8 mouse cellular contexts compared by ENCODE assay signal in genomic region chr15:96698658-96699448, GRCm38 (mm10). TPM values are rescaled to one million over a fixed set of nuclear protein-coding genes. Genes with fewer than 3 reads are reported as not detected.
A peak's percentile ranks its signal among the peaks of the same experiment; 100 is the strongest.
DNase-seq lines count a peak whose midpoint lies in the region; ATAC-seq and TF ChIP-seq lines count a peak whose summit lies in the region.

No protein-coding gene starts in this region.

- peaks cover 4% of the 10 kb centered on the region; the same call in 1 of the 2 replicates for H3K79me2 ChIP-seq in liver, adult 2 months (ENCODE audit: control insufficient read depth, insufficient read depth, low read length)

- peaks cover 24% of the 10 kb centered on the region for H3K36me3 ChIP-seq in heart, embryonic 11.5 days (ENCODE audit: control insufficient read depth, insufficient read depth, low read length)
- H3K36me3 ChIP-seq in kidney, embryonic 15.5 days, result peaks cover 47% of the 10 kb centered on the region
- peaks cover 36% of the 10 kb centered on the region for H3K36me3 ChIP-seq in liver, adult 2 months (ENCODE audit: control insufficient read depth, insufficient read depth, low read length)

- no peaks in the 10 kb centered on the region for H3K27me3 ChIP-seq in heart, embryonic 11.5 days (ENCODE audit: control insufficient read depth, insufficient read depth, low read length)
- no peaks in the 10 kb centered on the region for H3K27me3 ChIP-seq in kidney, embryonic 15.5 days
- no peaks in the 10 kb centered on the region for H3K27me3 ChIP-seq in liver, adult 2 months (ENCODE audit: control insufficient read depth, insufficient read depth, low read length)

- H3K4me3 ChIP-seq in heart, embryonic 11.5 days (ENCODE audit: low read depth, low read length), result peak overlapping the region; percentile 92
- H3K4me3 ChIP-seq in kidney, embryonic 15.5 days (replicated peaks), result peak overlapping the region; percentile 92
- peak overlapping the region; percentile 96 for H3K4me3 ChIP-seq in liver, adult 2 months (ENCODE audit: insufficient read depth, low read depth, low read length)

- DNase-seq in CD4-positive helper T cell, adult 2 months (ENCODE audit: low read depth, low spot score), result peak; percentile 93
- DNase-seq in brain, embryonic 18.5 days (ENCODE audit: low read depth, low spot score), result peak; percentile 76
- peak; percentile 58 for DNase-seq in liver, adult 2 months (ENCODE audit: extremely low read depth, low read depth, low spot score)
- DNase-seq in spleen, postnatal 14 days (ENCODE audit: low spot score in 2 of 2), result peak; percentile 64 to 74

- ATAC-seq in erythroblast, adult 5-6 weeks (replicated peaks; ENCODE audit: low FRiP score, poor library complexity, severe bottlenecking), result peak; percentile 61
- ATAC-seq in heart, embryonic 11.5 days (replicated peaks; ENCODE audit: insufficient number of reproducible peaks, low FRiP score, low TSS enrichment), result peak; percentile 84
- ATAC-seq in kidney, embryonic 15.5 days (replicated peaks; ENCODE audit: low FRiP score), result peak; percentile 86
- ATAC-seq in monocyte, adult 5-6 weeks (replicated peaks; ENCODE audit: insufficient number of reproducible peaks, low FRiP score, low TSS enrichment, poor library complexity, severe bottlenecking), result peak; percentile 54

- peak; percentile 71; the same call in 1 of the 2 replicates for TF ChIP-seq POLR2A in liver, adult 2 months (IDR thresholded peaks at IDR 0.05; ENCODE audit: extremely low read depth, insufficient read depth, low read length)

- H3K27ac ChIP-seq in heart, embryonic 11.5 days (ENCODE audit: low read depth, low read length), result peak overlapping the region; percentile 100
- H3K27ac ChIP-seq in kidney, embryonic 15.5 days, result peak overlapping the region; percentile 99
- peak overlapping the region; percentile 97 for H3K27ac ChIP-seq in liver, adult 2 months (replicated peaks; ENCODE audit: insufficient read depth, low read depth, low read length)

- whole genome bisulfite sequencing in heart, embryonic 11.5 days (ENCODE audit: insufficient replicate concordance), result under 1% methylated on average over 68 of the region's 101 CpGs
- under 1% methylated on average over 101 of the region's 101 CpGs for WGBS in kidney, embryonic 15.5 days
- under 1% methylated on average over 86 of the region's 101 CpGs for WGBS in liver, adult 2 months

- no peaks in the 10 kb centered on the region for H3K9me3 ChIP-seq in heart, embryonic 11.5 days (replicated peaks; ENCODE audit: control insufficient read depth, low read length)
- no peaks in the 10 kb centered on the region for H3K9me3 ChIP-seq in kidney, embryonic 15.5 days (replicated peaks)

- TF ChIP-seq CTCF in liver, adult 2 months (IDR thresholded peaks at IDR 0.05; ENCODE audit: low read depth, low read length), result no peak

- peak overlapping the region; percentile 89 for H3K4me2 ChIP-seq in heart, embryonic 11.5 days
- peak overlapping the region; percentile 78 for H3K4me2 ChIP-seq in kidney, embryonic 15.5 days

- peak overlapping the region; percentile 100 for H3K9ac ChIP-seq in heart, embryonic 11.5 days (ENCODE audit: low read depth, low read length)
- peak overlapping the region; percentile 97 for H3K9ac ChIP-seq in kidney, embryonic 15.5 days
- H3K9ac ChIP-seq in liver, adult 2 months (ENCODE audit: low read depth, low read length), result peak overlapping the region; percentile 90

- peaks cover 31% of the 10 kb centered on the region for H3K4me1 ChIP-seq in heart, embryonic 11.5 days (ENCODE audit: control insufficient read depth, insufficient read depth, low read length)
- H3K4me1 ChIP-seq in kidney, embryonic 15.5 days, result peaks cover 42% of the 10 kb centered on the region
- H3K4me1 ChIP-seq in liver, adult 2 months (ENCODE audit: control insufficient read depth, insufficient read depth, low read length), result peaks cover 4% of the 10 kb centered on the region; the same call in 1 of the 2 replicates

RNA-seq across cellular contexts. Expression of gene Slc38a2, which starts 0.7 kb away (rescaled TPM):
- total RNA-seq in erythroblast, adult 5-6 weeks (2015; ENCODE audit: low replicate concordance), result 34.4 and 44.7 TPM in 2 replicates
- 22.3 and 29.1 TPM in 2 replicates for total RNA-seq in erythroblast, adult 5-6 weeks (2017; ENCODE audit: low replicate concordance)
- polyA plus RNA-seq in heart, embryonic 11.5 days (2014; fragmentation: Nextera tagmentation; extraction: Ambion mirVana), result 139 and 157 TPM in 2 replicates
- 134 and 138 TPM in 2 replicates for polyA plus RNA-seq in kidney, embryonic 15.5 days (2015; fragmentation: Nextera tagmentation; extraction: Ambion mirVana)
- 73.9 and 85.1 TPM in 2 replicates for total RNA-seq in liver, adult 2 months (2014; rRNA removed)
- 22.1 and 22.5 TPM in 2 replicates for polyA plus RNA-seq in liver, adult 2 months (2012; rRNA removed)
- total RNA-seq in monocyte, adult 5-6 weeks (2017), result 65.4 to 124 TPM (median 68.3 TPM) in 3 replicates

RNA-seq across cellular contexts. Expression of gene Slc38a1, which starts 56.1 kb away (rescaled TPM):
- total RNA-seq in erythroblast, adult 5-6 weeks (2015; ENCODE audit: low replicate concordance), result 15.3 and 27.3 TPM in 2 replicates
- total RNA-seq in erythroblast, adult 5-6 weeks (2017; ENCODE audit: low replicate concordance), result 6.6 TPM in 2 replicates
- 75.5 and 81.9 TPM in 2 replicates for polyA plus RNA-seq in heart, embryonic 11.5 days (2014; fragmentation: Nextera tagmentation; extraction: Ambion mirVana)
- polyA plus RNA-seq in kidney, embryonic 15.5 days (2015; fragmentation: Nextera tagmentation; extraction: Ambion mirVana), result 69.9 and 74.8 TPM in 2 replicates
- total RNA-seq in liver, adult 2 months (2014; rRNA removed), result 0.74 and 0.87 TPM in 2 replicates
- polyA plus RNA-seq in liver, adult 2 months (2012; rRNA removed), result 0.31 and 2.0 TPM in 2 replicates
- 60.2 to 115 TPM (median 76.1 TPM) in 3 replicates for total RNA-seq in monocyte, adult 5-6 weeks (2017)

Comparison
In these comparisons a context has a peak if more than half of its experiments do, and no peak if none do; other contexts are left out.
1. Peak in every context shown above with its lines: DNase-seq, ATAC-seq, H3K4me3 ChIP-seq and H3K27ac ChIP-seq.